Mouse (Mus musculus): Measurements from ENCODE around the gene Gtf2ird2. TPM values are rescaled to one million over a fixed set of nuclear protein-coding genes. Genes with fewer than 3 reads are reported as not detected.

The Gtf2ird2 gene
- total and polyA plus RNA-seq, 2 experiments from 2014 or later, result 15.5 to 17.3 TPM

DNA sequence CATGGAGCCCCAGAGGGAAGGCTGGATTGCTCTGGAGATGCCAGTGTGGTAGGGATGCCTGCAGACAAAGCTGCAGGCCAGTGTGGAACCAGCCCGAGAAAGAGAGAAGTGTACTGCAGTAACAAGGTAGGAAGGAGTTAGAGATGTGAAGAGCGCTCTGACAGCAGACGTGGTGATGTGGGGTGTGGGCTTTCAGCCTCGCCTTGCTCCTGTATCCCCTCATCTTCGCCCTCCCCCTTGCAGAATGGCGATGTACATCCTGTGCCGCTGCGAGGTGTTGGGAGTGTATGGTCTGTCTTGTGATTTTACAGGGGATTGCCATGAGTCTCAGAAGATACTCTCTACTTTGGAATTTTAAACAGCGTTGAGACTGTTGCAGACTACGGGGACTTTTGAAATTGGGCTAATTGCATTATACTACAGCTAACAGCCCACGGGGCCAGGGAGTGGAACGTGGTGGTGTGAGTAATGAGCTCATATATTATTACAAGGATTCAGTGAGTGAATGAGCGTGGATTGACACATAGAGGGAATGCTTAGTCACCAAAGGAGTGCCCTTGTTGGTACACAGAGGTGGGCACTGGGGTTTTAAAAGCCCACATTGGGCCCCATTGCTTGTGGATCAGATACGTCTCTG lies 64.9 kb downstream of the Gtf2ird2 start:
- ATAC-seq (ENCODE audit: low FRiP score) (peak; percentile 31; the same call in 1 of the 2 replicates), DNase-seq (ENCODE audit: low spot score) (peak; percentile 34)
- Histone ChIP-seq H3K27ac (ENCODE audit: low read depth, low read length) (peak overlapping the region; percentile 57), H3K4me2 (ENCODE audit: low read depth, low read length, poor library complexity, severe bottlenecking) (no peak overlapping the region), H3K9ac (replicated peaks; ENCODE audit: low read length, poor library complexity, severe bottlenecking) (no peak overlapping the region), H3K4me3 (ENCODE audit: low read depth, low read length) (no peak overlapping the region), H3K4me1 (ENCODE audit: insufficient read depth, low read length) (no peaks in the 10 kb centered on the region), H3K9me3 (ENCODE audit: low read length) (no peaks in the 10 kb centered on the region), H3K36me3 (ENCODE audit: insufficient read depth, low read length) (peaks cover 94% of the 10 kb centered on the region), H3K27me3 (ENCODE audit: insufficient read depth, low read length) (no peaks in the 10 kb centered on the region)
- 80% methylated on average over 14 of the region's 14 CpGs for WGBS
- no peak for TF ChIP-seq CTCF (IDR thresholded peaks at IDR 0.05)

DNA sequence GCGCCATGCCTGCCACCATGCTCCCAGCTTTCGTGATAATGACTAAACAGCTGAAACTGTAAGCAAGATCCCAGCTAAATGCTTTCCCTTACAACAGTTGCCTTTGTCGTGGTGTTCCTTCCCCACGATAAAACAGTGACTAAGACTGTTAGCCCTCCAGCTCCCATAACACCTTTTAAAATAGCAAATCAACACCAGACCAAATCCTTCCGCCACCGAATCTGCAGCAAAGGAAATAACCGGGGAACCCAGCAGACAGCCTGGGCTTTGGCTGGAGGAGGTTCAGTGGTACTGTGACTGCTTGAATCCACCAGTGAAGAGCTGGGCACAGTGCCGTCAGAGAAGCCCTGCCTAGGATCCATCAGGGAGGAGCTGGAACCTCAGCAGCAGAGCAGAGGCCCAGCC lies 65.4 kb downstream of the Gtf2ird2 start:
- H3K9ac ChIP-seq (replicated peaks; ENCODE audit: low read length, poor library complexity, severe bottlenecking), result no peak overlapping the region

DNA sequence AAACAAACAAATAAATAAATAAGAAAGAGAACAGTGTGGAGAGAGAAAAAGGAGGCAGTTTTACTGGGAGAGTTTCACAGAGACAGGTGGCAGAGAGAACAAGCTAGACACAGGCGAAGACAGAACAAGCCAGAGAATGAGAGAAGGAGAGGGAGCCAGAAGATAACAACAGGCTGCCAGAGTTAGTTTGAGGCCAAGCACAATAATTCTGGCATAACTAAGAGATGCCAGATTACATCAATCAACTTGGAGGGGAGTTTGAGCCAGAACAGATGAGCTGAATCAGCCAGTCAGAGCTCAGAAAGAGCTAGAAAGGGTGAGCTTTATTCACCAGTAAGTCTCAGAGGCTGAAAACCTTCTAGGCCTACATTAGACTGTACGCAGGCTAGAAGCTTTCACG lies 66.8 kb downstream of the Gtf2ird2 start:
- no peak overlapping the region for H3K9ac ChIP-seq (replicated peaks; ENCODE audit: low read length, poor library complexity, severe bottlenecking)
- no peaks in the 10 kb centered on the region for H3K4me1 ChIP-seq (ENCODE audit: insufficient read depth, low read length)
- H3K36me3 ChIP-seq (ENCODE audit: insufficient read depth, low read length), result peaks cover 90% of the 10 kb centered on the region
- H3K27ac ChIP-seq (ENCODE audit: low read depth, low read length), result no peak overlapping the region
- no peaks in the 10 kb centered on the region for H3K9me3 ChIP-seq (ENCODE audit: low read length)
- no peak overlapping the region for H3K4me3 ChIP-seq (ENCODE audit: low read depth, low read length)
- DNase-seq (ENCODE audit: low spot score) (no peak), ATAC-seq (ENCODE audit: low FRiP score) (no peak)
- WGBS, result 97% methylated on average over 3 of the region's 3 CpGs
- no peaks in the 10 kb centered on the region for H3K27me3 ChIP-seq (ENCODE audit: insufficient read depth, low read length)
- no peak overlapping the region for H3K4me2 ChIP-seq (ENCODE audit: low read depth, low read length, poor library complexity, severe bottlenecking)
- TF ChIP-seq CTCF (IDR thresholded peaks at IDR 0.05), result no peak

More for the DNA sequence above, 65.4 kb downstream of the Gtf2ird2 start:
- ATAC-seq (ENCODE audit: low FRiP score), result no peak
- Histone ChIP-seq H3K4me2 (ENCODE audit: low read depth, low read length, poor library complexity, severe bottlenecking) (no peak overlapping the region), H3K27ac (ENCODE audit: low read depth, low read length) (peak overlapping the region; percentile 57), H3K4me1 (ENCODE audit: insufficient read depth, low read length) (no peaks in the 10 kb centered on the region), H3K9me3 (ENCODE audit: low read length) (no peaks in the 10 kb centered on the region), H3K36me3 (ENCODE audit: insufficient read depth, low read length) (peaks cover 90% of the 10 kb centered on the region), H3K27me3 (ENCODE audit: insufficient read depth, low read length) (no peaks in the 10 kb centered on the region), H3K4me3 (ENCODE audit: low read depth, low read length) (no peak overlapping the region)
- DNase-seq (ENCODE audit: low spot score), result no peak
- TF ChIP-seq CTCF (IDR thresholded peaks at IDR 0.05), result no peak
- WGBS, result 86% methylated on average over 8 of the region's 8 CpGs

DNA sequence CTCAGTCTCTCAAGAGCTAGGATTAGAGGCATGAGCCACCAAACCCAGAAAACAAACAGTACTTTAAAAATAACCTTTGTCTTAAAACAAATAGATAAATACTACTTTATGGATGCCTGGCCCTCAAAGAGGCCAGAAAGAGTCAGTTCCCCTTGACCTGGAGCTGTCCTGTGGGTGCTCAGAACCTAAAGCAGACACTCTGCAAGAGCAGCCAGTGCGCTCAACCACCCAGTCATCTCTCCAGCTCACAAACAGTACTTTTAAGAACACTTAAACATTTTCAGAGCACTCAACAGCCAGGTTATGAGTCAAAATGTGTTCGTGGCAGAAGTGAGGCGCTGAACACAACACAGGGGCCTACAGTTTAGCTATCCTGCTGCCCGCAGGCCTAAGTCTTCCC lies 67.3 kb downstream of the Gtf2ird2 start:
- H3K27ac ChIP-seq (ENCODE audit: low read depth, low read length), result no peak overlapping the region
- ATAC-seq (ENCODE audit: low FRiP score), result no peak
- no peaks in the 10 kb centered on the region for H3K4me1 ChIP-seq (ENCODE audit: insufficient read depth, low read length)
- WGBS, result 98% methylated on average over 4 of the region's 4 CpGs
- no peak for DNase-seq (ENCODE audit: low spot score)
- no peak overlapping the region for H3K4me3 ChIP-seq (ENCODE audit: low read depth, low read length)
- no peak overlapping the region for H3K9ac ChIP-seq (replicated peaks; ENCODE audit: low read length, poor library complexity, severe bottlenecking)
- H3K27me3 ChIP-seq (ENCODE audit: insufficient read depth, low read length), result no peaks in the 10 kb centered on the region
- no peaks in the 10 kb centered on the region for H3K9me3 ChIP-seq (ENCODE audit: low read length)
- peaks cover 90% of the 10 kb centered on the region for H3K36me3 ChIP-seq (ENCODE audit: insufficient read depth, low read length)
- no peak for TF ChIP-seq CTCF (IDR thresholded peaks at IDR 0.05)
- H3K4me2 ChIP-seq (ENCODE audit: low read depth, low read length, poor library complexity, severe bottlenecking), result no peak overlapping the region

DNA sequence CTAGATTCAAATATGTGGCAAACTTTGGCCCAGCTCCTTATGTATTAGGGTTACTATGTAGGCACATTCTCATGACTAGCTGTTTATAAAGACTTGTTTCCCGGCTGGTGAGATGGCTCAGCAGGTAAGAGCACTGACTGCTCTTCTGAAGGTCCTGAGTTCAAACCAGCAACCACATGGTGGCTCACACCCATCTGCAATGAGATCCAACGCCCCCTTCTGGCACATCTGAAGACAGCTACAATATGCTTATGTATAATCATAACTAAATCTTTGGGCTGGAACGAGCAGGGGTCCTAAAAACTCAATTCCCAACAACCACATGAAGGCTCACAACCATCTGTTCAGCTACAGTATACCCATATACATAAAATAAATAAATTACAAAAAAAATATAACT lies 70.0 kb downstream of the Gtf2ird2 start:
- Histone ChIP-seq H3K36me3 (ENCODE audit: insufficient read depth, low read length) (peaks cover 83% of the 10 kb centered on the region), H3K9me3 (ENCODE audit: low read length) (no peaks in the 10 kb centered on the region), H3K27ac (ENCODE audit: low read depth, low read length) (no peak overlapping the region), H3K4me3 (ENCODE audit: low read depth, low read length) (no peak overlapping the region), H3K4me2 (ENCODE audit: low read depth, low read length, poor library complexity, severe bottlenecking) (no peak overlapping the region), H3K27me3 (ENCODE audit: insufficient read depth, low read length) (no peaks in the 10 kb centered on the region), H3K9ac (replicated peaks; ENCODE audit: low read length, poor library complexity, severe bottlenecking) (no peak overlapping the region), H3K4me1 (ENCODE audit: insufficient read depth, low read length) (no peaks in the 10 kb centered on the region)
- WGBS, result 72% methylated on average over 3 of the region's 3 CpGs
- DNase-seq (ENCODE audit: low spot score) (no peak), ATAC-seq (ENCODE audit: low FRiP score) (no peak)
- peak; percentile 50 for TF ChIP-seq CTCF (IDR thresholded peaks at IDR 0.05)

DNA sequence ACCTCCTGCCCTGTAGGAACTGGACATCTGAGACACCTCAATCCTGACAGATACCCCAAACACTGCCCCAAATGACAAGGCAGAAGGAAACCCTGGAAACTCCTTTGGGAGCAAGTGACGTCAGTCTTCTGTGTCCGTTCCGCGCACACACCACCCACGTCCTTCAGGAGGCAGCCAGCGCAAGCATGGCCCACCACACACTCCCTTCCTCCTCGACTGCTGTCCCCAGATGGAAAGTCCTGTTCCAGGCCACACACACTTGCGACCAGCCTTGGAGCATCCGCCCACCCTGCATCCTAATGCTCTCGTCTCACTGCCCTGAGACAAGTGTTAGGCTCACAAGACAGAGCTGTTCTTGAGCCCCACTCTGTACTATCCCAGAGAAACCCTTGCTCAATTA lies 71.5 kb downstream of the Gtf2ird2 start:
- Histone ChIP-seq H3K9ac (replicated peaks; ENCODE audit: low read length, poor library complexity, severe bottlenecking) (no peak overlapping the region), H3K36me3 (ENCODE audit: insufficient read depth, low read length) (peaks cover 76% of the 10 kb centered on the region), H3K4me1 (ENCODE audit: insufficient read depth, low read length) (no peaks in the 10 kb centered on the region), H3K27me3 (ENCODE audit: insufficient read depth, low read length) (no peaks in the 10 kb centered on the region), H3K27ac (ENCODE audit: low read depth, low read length) (no peak overlapping the region), H3K9me3 (ENCODE audit: low read length) (no peaks in the 10 kb centered on the region), H3K4me2 (ENCODE audit: low read depth, low read length, poor library complexity, severe bottlenecking) (no peak overlapping the region), H3K4me3 (ENCODE audit: low read depth, low read length) (no peak overlapping the region)
- 91% methylated on average over 10 of the region's 10 CpGs for WGBS
- no peak for TF ChIP-seq CTCF (IDR thresholded peaks at IDR 0.05)
- DNase-seq (ENCODE audit: low spot score), result no peak
- ATAC-seq (ENCODE audit: low FRiP score), result no peak
